Mouse (Mus musculus): ENCODE data around the gene Rcc1. TPM values are rescaled to one million over a fixed set of nuclear protein-coding genes. Genes with fewer than 3 reads are reported as not detected.

Rcc1 gene
- polyA plus RNA-seq, 1 experiment from 2014 or later, result 20.0 TPM

DNA sequence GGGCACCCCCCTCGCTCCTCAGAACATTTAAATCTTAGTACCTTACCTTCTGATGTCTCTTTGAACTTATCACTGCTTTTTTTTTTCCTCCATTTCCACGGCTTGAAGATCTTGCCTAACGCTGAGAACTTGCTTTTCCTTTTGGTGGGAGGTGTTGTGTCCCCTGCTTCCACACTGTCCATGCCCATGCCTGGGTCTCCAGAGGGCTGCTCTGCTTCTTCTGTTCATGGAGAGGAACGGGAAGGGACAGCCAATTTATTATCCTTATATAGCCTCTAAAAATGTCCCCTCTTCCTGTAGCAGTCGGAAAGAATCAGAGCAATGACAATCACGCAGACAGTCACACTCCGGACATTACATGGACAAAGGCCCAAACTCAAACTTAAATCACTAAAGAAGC is 33.4 kb upstream of the Rcc1 start:
- no peak overlapping the region for H3K4me3 ChIP-seq (replicated peaks; ENCODE audit: low read length)
- no peak overlapping the region for H3K4me2 ChIP-seq (replicated peaks)
- H3K9me3 ChIP-seq (ENCODE audit: control insufficient read depth, low read length), result no peaks in the 10 kb centered on the region
- DNase-seq (ENCODE audit: low spot score) (no peak), ATAC-seq (ENCODE audit: low FRiP score) (no peak)
- H3K27me3 ChIP-seq (ENCODE audit: control insufficient read depth, insufficient read depth, low read length), result no peaks in the 10 kb centered on the region
- no peak overlapping the region for H3K9ac ChIP-seq
- H3K36me3 ChIP-seq (replicated peaks; ENCODE audit: control insufficient read depth, insufficient read depth), result no peaks in the 10 kb centered on the region
- 87% methylated on average over 7 of the region's 7 CpGs for WGBS
- H3K27ac ChIP-seq, result no peak overlapping the region
- H3K4me1 ChIP-seq (replicated peaks; ENCODE audit: control insufficient read depth, insufficient read depth, low read length), result no peaks in the 10 kb centered on the region

DNA sequence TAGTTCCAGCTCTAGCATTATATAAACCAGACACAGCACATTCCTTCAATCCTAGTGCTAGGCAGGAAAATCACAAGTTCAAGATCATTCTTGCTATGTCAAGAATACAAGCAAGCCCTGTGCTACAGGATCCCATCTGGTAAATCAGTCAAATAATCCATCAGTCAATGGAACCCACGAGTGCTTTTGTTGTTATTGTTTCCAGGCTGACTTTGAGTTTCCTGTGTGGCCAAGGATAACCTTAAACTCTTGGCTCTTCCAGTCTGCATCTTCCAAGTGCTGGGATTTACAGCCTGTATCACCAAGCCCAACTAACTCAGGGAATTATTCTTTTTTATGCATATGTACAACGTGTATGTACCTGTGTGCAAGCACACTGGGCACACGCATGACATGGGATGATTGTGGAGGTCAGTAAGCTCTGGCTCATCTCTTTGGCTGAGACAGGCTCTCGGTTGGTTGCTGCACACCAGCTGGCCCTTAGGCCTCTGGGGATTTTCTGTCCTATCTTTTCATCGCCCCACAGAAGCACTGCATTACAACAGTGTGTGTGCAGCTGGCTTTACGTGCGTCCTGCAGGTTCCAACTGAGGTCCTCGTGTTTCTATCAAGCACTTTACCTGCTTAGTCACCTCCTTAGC is 32.5 kb upstream of the Rcc1 start:
- 66% methylated on average over 8 of the region's 8 CpGs for WGBS
- H3K9ac ChIP-seq, result no peak overlapping the region
- ATAC-seq (ENCODE audit: low FRiP score), result no peak
- no peaks in the 10 kb centered on the region for H3K4me1 ChIP-seq (replicated peaks; ENCODE audit: control insufficient read depth, insufficient read depth, low read length)
- no peak overlapping the region for H3K4me2 ChIP-seq (replicated peaks)
- H3K27ac ChIP-seq, result no peak overlapping the region
- H3K9me3 ChIP-seq (ENCODE audit: control insufficient read depth, low read length), result no peaks in the 10 kb centered on the region
- H3K4me3 ChIP-seq (replicated peaks; ENCODE audit: low read length), result no peak overlapping the region
- no peaks in the 10 kb centered on the region for H3K36me3 ChIP-seq (replicated peaks; ENCODE audit: control insufficient read depth, insufficient read depth)
- DNase-seq (ENCODE audit: low spot score), result no peak
- H3K27me3 ChIP-seq (ENCODE audit: control insufficient read depth, insufficient read depth, low read length), result no peaks in the 10 kb centered on the region

DNA sequence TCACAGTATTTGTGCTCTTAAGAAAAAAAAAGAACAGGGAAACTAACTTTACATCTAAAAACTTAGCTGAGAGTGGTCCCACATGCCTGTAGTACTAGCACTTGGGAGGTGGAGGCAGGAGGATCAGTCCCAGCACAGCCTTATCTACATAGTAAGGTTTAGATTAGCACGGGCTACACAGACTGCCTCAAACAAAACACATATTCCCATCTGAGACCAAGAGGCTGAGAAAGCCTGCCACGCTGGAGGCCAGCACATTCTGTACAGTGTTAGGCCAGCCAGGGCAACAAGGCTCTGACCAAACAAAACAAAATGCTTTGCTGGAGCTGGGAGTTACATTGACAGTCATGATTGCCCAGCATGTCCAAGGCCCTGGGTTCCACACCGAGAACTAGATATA is 30.1 kb upstream of the Rcc1 start:
- 92% methylated on average over 3 of the region's 3 CpGs for WGBS

DNA sequence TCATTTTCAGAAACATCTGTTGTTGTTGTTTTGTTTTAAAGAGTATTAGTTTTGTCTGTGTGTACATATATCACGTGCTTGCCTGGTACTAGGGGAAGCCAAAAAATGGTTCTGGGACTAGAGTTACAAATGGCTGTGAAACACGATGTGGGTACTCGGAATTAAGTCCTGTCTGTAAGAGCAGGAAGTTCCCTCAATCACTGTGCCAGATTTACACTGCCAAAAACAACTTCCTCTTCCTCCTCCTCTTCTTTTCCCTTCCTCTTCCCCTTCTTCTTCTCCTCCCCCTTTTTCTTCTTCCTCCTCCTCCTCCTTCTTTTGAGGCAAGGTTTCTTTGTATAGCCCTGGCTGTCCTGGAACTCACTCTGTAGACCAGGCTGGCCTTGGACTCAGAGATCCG is 28.9 kb upstream of the Rcc1 start:
- no peak overlapping the region for H3K27ac ChIP-seq
- H3K9me3 ChIP-seq (ENCODE audit: control insufficient read depth, low read length), result no peaks in the 10 kb centered on the region
- ATAC-seq (ENCODE audit: low FRiP score), result no peak
- H3K4me1 ChIP-seq (replicated peaks; ENCODE audit: control insufficient read depth, insufficient read depth, low read length), result no peaks in the 10 kb centered on the region
- H3K36me3 ChIP-seq (replicated peaks; ENCODE audit: control insufficient read depth, insufficient read depth), result peaks cover 8% of the 10 kb centered on the region; the same call in 1 of the 2 replicates
- WGBS, result 94% methylated on average over 4 of the region's 4 CpGs
- no peak overlapping the region for H3K4me2 ChIP-seq (replicated peaks)
- DNase-seq (ENCODE audit: low spot score), result no peak
- H3K4me3 ChIP-seq (replicated peaks; ENCODE audit: low read length), result no peak overlapping the region
- no peak overlapping the region for H3K9ac ChIP-seq
- H3K27me3 ChIP-seq (ENCODE audit: control insufficient read depth, insufficient read depth, low read length), result no peaks in the 10 kb centered on the region

More for the DNA sequence above, 30.1 kb upstream of the Rcc1 start:
- no peak overlapping the region for H3K27ac ChIP-seq
- ATAC-seq (ENCODE audit: low FRiP score) (no peak), DNase-seq (ENCODE audit: low spot score) (no peak)
- no peaks in the 10 kb centered on the region for H3K27me3 ChIP-seq (ENCODE audit: control insufficient read depth, insufficient read depth, low read length)
- no peak overlapping the region for H3K9ac ChIP-seq
- no peak overlapping the region for H3K4me3 ChIP-seq (replicated peaks; ENCODE audit: low read length)
- no peak overlapping the region for H3K4me2 ChIP-seq (replicated peaks)
- no peaks in the 10 kb centered on the region for H3K36me3 ChIP-seq (replicated peaks; ENCODE audit: control insufficient read depth, insufficient read depth)
- no peaks in the 10 kb centered on the region for H3K9me3 ChIP-seq (ENCODE audit: control insufficient read depth, low read length)
- H3K4me1 ChIP-seq (replicated peaks; ENCODE audit: control insufficient read depth, insufficient read depth, low read length), result no peaks in the 10 kb centered on the region

DNA sequence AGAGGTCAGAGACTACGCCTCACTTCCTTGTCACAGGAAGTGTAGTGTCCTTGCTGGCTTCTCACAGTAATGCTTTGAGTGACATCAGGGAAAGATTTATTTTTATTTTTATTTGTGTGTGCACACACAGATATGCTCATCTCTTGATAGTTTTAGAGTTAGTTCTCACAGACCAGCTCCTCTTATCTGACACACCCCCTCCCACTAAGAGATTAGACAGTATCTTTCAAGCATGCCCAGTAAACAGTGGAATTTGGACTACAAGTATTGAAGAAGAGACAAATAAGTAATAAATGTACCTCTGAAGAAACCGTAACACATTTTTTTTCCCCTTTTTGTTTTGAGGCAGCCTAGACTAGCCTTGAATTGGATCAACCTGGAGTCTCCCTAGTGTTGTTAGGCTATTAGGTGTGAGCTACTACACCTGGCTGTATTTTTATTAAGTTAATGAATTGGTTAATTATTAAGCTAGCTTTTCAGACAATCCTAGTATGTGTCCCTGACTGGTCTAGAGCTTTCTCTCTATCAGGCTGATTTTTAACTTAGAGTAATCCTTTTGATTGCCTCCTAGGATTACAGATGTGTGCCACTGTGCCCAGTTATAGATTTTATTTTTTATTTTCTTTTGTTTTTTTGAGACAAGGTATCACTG is 27.7 kb upstream of the Rcc1 start:
- 99% methylated on average over 2 of the region's 2 CpGs for WGBS
- Histone ChIP-seq H3K27ac (no peak overlapping the region), H3K4me3 (replicated peaks; ENCODE audit: low read length) (no peak overlapping the region), H3K9me3 (ENCODE audit: control insufficient read depth, low read length) (no peaks in the 10 kb centered on the region), H3K9ac (no peak overlapping the region), H3K27me3 (ENCODE audit: control insufficient read depth, insufficient read depth, low read length) (no peaks in the 10 kb centered on the region), H3K4me1 (replicated peaks; ENCODE audit: control insufficient read depth, insufficient read depth, low read length) (no peaks in the 10 kb centered on the region), H3K4me2 (replicated peaks) (no peak overlapping the region), H3K36me3 (replicated peaks; ENCODE audit: control insufficient read depth, insufficient read depth) (peaks cover 17% of the 10 kb centered on the region; the same call in 1 of the 2 replicates)
- DNase-seq (ENCODE audit: low spot score) (no peak), ATAC-seq (ENCODE audit: low FRiP score) (no peak)

DNA sequence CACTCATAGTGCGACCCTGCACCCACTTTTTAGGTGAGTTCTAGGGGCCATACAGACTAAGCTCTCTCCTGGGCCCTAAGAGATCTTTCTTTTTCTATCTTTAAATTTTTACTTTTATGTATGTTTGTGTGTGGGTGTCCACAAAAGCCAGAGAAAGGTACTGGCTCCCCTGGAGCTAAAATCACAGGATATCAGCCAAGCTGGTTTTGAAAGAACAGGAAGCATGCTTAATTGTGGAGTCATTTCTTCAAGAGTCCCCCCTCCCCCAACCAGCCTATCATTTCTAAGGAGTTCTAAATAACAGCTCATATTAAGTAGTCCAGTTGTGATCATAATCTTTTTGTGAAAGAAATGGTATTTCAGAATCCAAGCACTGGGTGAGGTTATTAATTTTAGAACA is 20.4 kb upstream of the Rcc1 start:
- no peak overlapping the region for H3K27ac ChIP-seq
- no peaks in the 10 kb centered on the region for H3K9me3 ChIP-seq (ENCODE audit: control insufficient read depth, low read length)
- ATAC-seq (ENCODE audit: low FRiP score), result no peak
- no peak overlapping the region for H3K4me3 ChIP-seq (replicated peaks; ENCODE audit: low read length)
- H3K27me3 ChIP-seq (ENCODE audit: control insufficient read depth, insufficient read depth, low read length), result no peaks in the 10 kb centered on the region
- H3K4me1 ChIP-seq (replicated peaks; ENCODE audit: control insufficient read depth, insufficient read depth, low read length), result no peaks in the 10 kb centered on the region
- no peak overlapping the region for H3K4me2 ChIP-seq (replicated peaks)
- H3K9ac ChIP-seq, result no peak overlapping the region
- no peak for DNase-seq (ENCODE audit: low spot score)
- peaks cover 65% of the 10 kb centered on the region for H3K36me3 ChIP-seq (replicated peaks; ENCODE audit: control insufficient read depth, insufficient read depth)
- WGBS, result 89% methylated on average over 1 of the region's 1 CpGs

DNA sequence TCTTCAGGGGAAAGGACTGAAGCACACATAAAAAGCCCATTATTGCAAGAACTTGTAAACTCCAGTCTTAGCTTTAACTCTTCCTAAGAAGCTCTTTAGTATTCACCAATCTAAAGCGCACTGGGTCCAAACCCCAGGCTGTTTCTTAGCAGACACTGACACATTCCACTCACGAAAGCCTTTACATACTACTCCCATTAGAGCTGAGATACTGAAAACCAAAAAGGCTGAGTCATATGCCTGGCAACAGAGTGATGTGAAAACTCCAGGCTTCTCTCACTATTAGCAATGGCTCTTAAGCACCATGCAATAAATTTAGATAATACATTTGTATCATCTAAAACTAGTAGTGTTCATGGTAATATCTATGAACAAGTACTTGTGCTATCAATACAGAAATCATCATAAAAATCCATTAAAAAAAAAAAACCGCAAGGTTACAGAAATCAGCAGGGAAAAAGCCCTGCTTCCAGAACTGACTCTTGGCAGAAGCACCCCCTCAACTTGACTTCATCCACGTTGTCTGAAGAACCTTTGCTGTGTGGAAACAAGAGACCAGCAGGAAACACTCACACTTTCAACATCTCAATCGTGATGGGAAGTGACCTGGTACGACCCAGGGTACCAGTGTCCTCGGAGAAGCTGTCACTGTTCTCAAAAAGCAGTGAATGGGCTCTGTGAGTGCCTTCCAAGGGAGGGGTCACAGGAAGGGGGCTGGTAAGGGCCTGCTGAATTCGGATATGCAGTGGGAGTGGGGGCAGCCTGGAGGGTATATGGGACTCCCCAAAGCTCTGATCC is 16.7 kb upstream of the Rcc1 start:
- Histone ChIP-seq H3K9ac (no peak overlapping the region), H3K27ac (no peak overlapping the region), H3K9me3 (ENCODE audit: control insufficient read depth, low read length) (no peaks in the 10 kb centered on the region), H3K4me1 (replicated peaks; ENCODE audit: control insufficient read depth, insufficient read depth, low read length) (no peaks in the 10 kb centered on the region), H3K4me2 (replicated peaks) (no peak overlapping the region), H3K27me3 (ENCODE audit: control insufficient read depth, insufficient read depth, low read length) (no peaks in the 10 kb centered on the region), H3K4me3 (replicated peaks; ENCODE audit: low read length) (no peak overlapping the region), H3K36me3 (replicated peaks; ENCODE audit: control insufficient read depth, insufficient read depth) (peaks cover 73% of the 10 kb centered on the region)
- 75% methylated on average over 8 of the region's 8 CpGs for WGBS
- ATAC-seq (ENCODE audit: low FRiP score), result no peak
- DNase-seq (ENCODE audit: low spot score), result no peak

- H3K4me2 ChIP-seq (replicated peaks), result no peak overlapping the region
- ATAC-seq (ENCODE audit: low FRiP score) (no peak), DNase-seq (ENCODE audit: low spot score) (no peak)
- no peak overlapping the region for H3K4me3 ChIP-seq (replicated peaks; ENCODE audit: low read length)
- H3K9me3 ChIP-seq (ENCODE audit: control insufficient read depth, low read length), result no peaks in the 10 kb centered on the region
- 94% methylated on average over 18 of the region's 18 CpGs for WGBS
- no peak overlapping the region for H3K9ac ChIP-seq
- H3K4me1 ChIP-seq (replicated peaks; ENCODE audit: control insufficient read depth, insufficient read depth, low read length), result no peaks in the 10 kb centered on the region
- H3K27me3 ChIP-seq (ENCODE audit: control insufficient read depth, insufficient read depth, low read length), result no peaks in the 10 kb centered on the region
- H3K27ac ChIP-seq, result no peak overlapping the region
- peaks cover 77% of the 10 kb centered on the region for H3K36me3 ChIP-seq (replicated peaks; ENCODE audit: control insufficient read depth, insufficient read depth)
These were observed 14.2 kb upstream of the Rcc1 start for GRCm38 (mm10) chr4:132367480-132368201.

DNA sequence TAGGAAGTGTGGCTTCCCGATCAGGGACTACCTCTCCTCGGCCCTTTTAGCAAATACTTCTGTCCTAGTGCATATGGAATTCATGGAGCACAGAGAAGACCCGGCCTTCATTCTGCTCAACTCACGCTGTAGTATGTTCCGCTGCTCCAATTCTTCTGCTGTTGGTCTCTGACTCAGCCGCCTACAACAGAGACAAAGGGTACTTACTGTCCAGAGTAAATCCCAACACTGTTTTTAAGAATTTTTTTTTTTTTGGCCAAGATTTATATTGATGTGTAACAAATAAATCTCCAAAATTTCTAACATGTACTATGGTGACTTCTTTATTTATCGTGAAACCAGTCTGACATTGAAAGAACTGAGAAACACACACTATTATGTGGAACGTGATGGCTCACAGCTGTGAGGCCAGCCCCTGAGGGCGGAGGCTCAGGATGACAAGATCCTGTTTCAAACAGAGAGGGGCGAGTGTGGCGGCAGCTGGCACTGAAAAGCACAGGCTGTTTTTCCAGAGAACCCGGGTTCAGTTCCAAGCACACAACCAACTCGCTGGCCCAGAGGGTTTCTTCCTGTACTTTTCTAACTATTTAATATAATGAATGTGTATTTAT is 12.2 kb upstream of the Rcc1 start:
- no peak for DNase-seq (ENCODE audit: low spot score)
- Histone ChIP-seq H3K4me1 (replicated peaks; ENCODE audit: control insufficient read depth, insufficient read depth, low read length) (no peaks in the 10 kb centered on the region), H3K36me3 (replicated peaks; ENCODE audit: control insufficient read depth, insufficient read depth) (peaks cover 73% of the 10 kb centered on the region), H3K4me2 (replicated peaks) (no peak overlapping the region), H3K4me3 (replicated peaks; ENCODE audit: low read length) (no peak overlapping the region), H3K9ac (no peak overlapping the region), H3K9me3 (ENCODE audit: control insufficient read depth, low read length) (no peaks in the 10 kb centered on the region), H3K27me3 (ENCODE audit: control insufficient read depth, insufficient read depth, low read length) (no peaks in the 10 kb centered on the region), H3K27ac (no peak overlapping the region)
- no peak for ATAC-seq (ENCODE audit: low FRiP score)
- 77% methylated on average over 13 of the region's 13 CpGs for WGBS
